Mouse (Mus musculus) limb, embryonic 14.5 days (tissue): Measurements from ENCODE around the gene Snca. TPM values are rescaled to one million over a fixed set of nuclear protein-coding genes. Genes with fewer than 3 reads are reported as not detected.
A peak's percentile ranks its signal among the peaks of the same experiment; 100 is the strongest.

Source experiments
- ATAC-seq: fragments of 200-750 bp; cut with Nextera tagmentation; 2 replicates; pipeline ENCODE4 v1.8.0; 2017; ENCODE audit warnings: low read depth, moderate number of reproducible peaks, moderate TSS enrichment; ENCODE audit not compliant: low FRiP score
- DNase-seq: peaks from one replicate; pipeline ENCODE4 v3.0.0-alpha.2; 2015; ENCODE audit warnings: low spot score
- H3K27ac ChIP-seq: fragments of 300-500 bp; sonication (generic); replicated peaks from 2 replicates; pipeline ENCODE4 v1.5.1; 2014; ENCODE audit warnings: low read depth, mild to moderate bottlenecking, low read length, moderate library complexity, mixed read lengths
- H3K27me3 ChIP-seq: fragments of 300-500 bp; sonication (generic); 2 replicates; pipeline ENCODE4 v1.6.1; 2014; ENCODE audit warnings: low read length, mixed read lengths; ENCODE audit not compliant: control insufficient read depth, insufficient read depth
- H3K36me3 ChIP-seq: fragments of 300-500 bp; sonication (generic); 2 replicates; pipeline ENCODE4 v1.6.1; 2014; ENCODE audit warnings: mild to moderate bottlenecking, low read length, moderate library complexity, mixed read lengths; ENCODE audit not compliant: control insufficient read depth, insufficient read depth
- H3K4me1 ChIP-seq: fragments of 300-500 bp; sonication (generic); 2 replicates; pipeline ENCODE4 v1.6.1; 2014; ENCODE audit warnings: antibody characterized with exemption, low read length, mixed read lengths; ENCODE audit not compliant: control insufficient read depth, insufficient read depth
- H3K4me2 ChIP-seq: fragments of 300-500 bp; sonication (generic); replicated peaks from 2 replicates; pipeline ENCODE4 v1.6.1; 2014; ENCODE audit warnings: low read depth, mild to moderate bottlenecking, low read length, moderate library complexity; ENCODE audit not compliant: severe bottlenecking
- H3K4me3 ChIP-seq: fragments of 300-500 bp; sonication (generic); replicated peaks from 2 replicates; pipeline ENCODE4 v1.5.1; 2014; ENCODE audit warnings: low read length
- H3K9ac ChIP-seq: fragments of 300-500 bp; sonication (generic); 2 replicates; pipeline ENCODE4 v1.6.1; 2014; ENCODE audit warnings: mild to moderate bottlenecking, low read depth, low read length, moderate library complexity; ENCODE audit not compliant: severe bottlenecking
- H3K9me3 ChIP-seq: fragments of 300-500 bp; sonication (generic); 2 replicates; pipeline ENCODE4 v1.6.1; 2016; ENCODE audit warnings: low read length; ENCODE audit not compliant: control insufficient read depth
- POLR2A ChIP-seq: fragments of 200-500 bp; IDR thresholded peaks from 2 replicates; pipeline ENCODE4 v1.8.0; 2012; ENCODE audit warnings: inconsistent platforms, mild to moderate bottlenecking, moderate library complexity, borderline replicate concordance; ENCODE audit not compliant: insufficient read depth, insufficient read length; ENCODE audit errors: extremely low read depth
- WGBS: fragments of 180-500 bp; shearing (Covaris S2); extraction: QIAGEN DNeasy Blood & Tissue Kit; methylation state at CpG from one replicate; pipeline ENCODE4 v1.1.7; 2014; 5-methylcytosine and 5-hydroxymethylcytosine counted together
- polyA plus RNA-seq, 2 experiments: library from polyadenylated mRNA; depleted of rRNA in 1 of 2; stranded (reverse) in 1 of 2; unstranded in 1 of 2; fragments of >200 nt; fragmentation: Nextera tagmentation in 1 of 2; extraction: Ambion mirVana in 1 of 2; gene quantifications; 2 replicates each; pipeline versions ENCODE4 v1.2.1 to v1.2.3; 2012 to 2014

Gene Snca
- polyA plus RNA-seq, 2 experiments: 8.4 to 30.4 TPM

DNA sequence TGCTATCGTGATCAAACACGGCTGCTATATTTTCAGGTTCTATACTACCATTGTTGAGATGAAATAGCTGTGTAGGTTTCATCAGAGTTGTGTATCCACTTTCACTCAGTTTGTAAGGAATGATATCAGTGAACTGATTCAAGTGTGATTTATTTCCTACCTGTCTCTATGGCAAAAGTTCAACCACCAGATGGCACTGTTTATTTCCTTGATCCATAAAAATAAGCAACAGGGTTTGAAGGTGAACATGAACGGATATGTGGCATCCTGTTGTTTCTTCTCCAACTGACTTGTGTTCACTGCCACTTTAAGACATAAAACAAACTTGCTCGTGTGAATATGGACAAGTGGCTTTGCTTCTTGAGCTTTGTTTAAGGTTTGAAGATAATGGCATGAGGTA is 147.4 kb downstream of the Snca start:
- peak; percentile 59 for DNase-seq
- ATAC-seq: no peak
- no peaks in the 10 kb centered on the region for H3K27me3 ChIP-seq
- H3K9ac ChIP-seq: no peak overlapping the region
- H3K4me3 ChIP-seq: no peak overlapping the region
- 49% methylated on average over 4 of the region's 4 CpGs for WGBS
- H3K4me2 ChIP-seq: no peak overlapping the region
- TF ChIP-seq POLR2A: no peak
- H3K27ac ChIP-seq: no peak overlapping the region
- no peaks in the 10 kb centered on the region for H3K36me3 ChIP-seq
- H3K9me3 ChIP-seq: no peaks in the 10 kb centered on the region
- H3K4me1 ChIP-seq: no peaks in the 10 kb centered on the region

Other genes starting within 250 kb of the Snca start
- 3.7 and 3.8 TPM in 2 replicates for gene Mmrn1, start 95.1 kb upstream of the Snca start, polyA plus RNA-seq (2012; rRNA removed)
- gene Mmrn1, start 95.1 kb upstream of the Snca start, polyA plus RNA-seq (2014; fragmentation: Nextera tagmentation; extraction: Ambion mirVana): 6.7 and 7.5 TPM in 2 replicates